Mouse (Mus musculus) layer of hippocampus, adult 2 months (tissue): Measurements from ENCODE around the gene Ddx60. TPM values are rescaled to one million over a fixed set of nuclear protein-coding genes. Genes with fewer than 3 reads are reported as not detected.

Experiments used
- DNase-seq, 2 experiments: peaks; one replicate each; pipeline ENCODE4 v3.0.0; 2022; ENCODE audit warnings: low spot score in 2 of 2
- H3K27ac ChIP-seq: fragments of 200-600 bp; 2 replicates; pipeline ENCODE4 v1.8.1; 2022
- H3K4me3 ChIP-seq: fragments of 200-600 bp; 2 replicates; pipeline ENCODE4 v1.8.1; 2022; ENCODE audit warnings: mild to moderate bottlenecking
- CTCF ChIP-seq: fragments of 200-600 bp; conservative IDR thresholded peaks from 2 replicates; pipeline ENCODE4 v1.8.1; 2022; ENCODE audit warnings: antibody characterized with exemption, mild to moderate bottlenecking, moderate library complexity
- long read RNA-seq, 2 experiments: library from polyadenylated mRNA; stranded (forward); transcript quantifications; one replicate each; pipeline ENCODE4 v2.0.0; 2021; ENCODE audit warnings: borderline mapping rate in 2 of 2
- total RNA-seq, 2 experiments: library from RNA; stranded (reverse); gene quantifications; 2 replicates each; pipeline ENCODE4 v1.2.3; 2021

Ddx60 gene
- total RNA-seq, result under 1 TPM; 0.20 to 0.44 TPM
- long read RNA-seq, experiment 1, result 0 reads
- long read RNA-seq, experiment 2, result 0 reads

GRCm38 (mm10) chr8:61927777-61928494 is at the start of gene Ddx60:
Ddx60 (plus strand) TSS chr8:61928087.
- peak; percentile 31 to 38 for DNase-seq
- H3K27ac ChIP-seq, result peak within 1 kb of the TSS; percentile 84
- H3K4me3 ChIP-seq, result peak within 1 kb of the TSS; percentile 67
- TF ChIP-seq CTCF, result no peak

- DNase-seq, result peak; percentile 62 to 68
- H3K4me3 ChIP-seq, result no peak overlapping the region
- TF ChIP-seq CTCF, result peak; percentile 85
- no peak overlapping the region for H3K27ac ChIP-seq
Observed at GRCm38 (mm10) chr8:61894062-61894461, 33.8 kb upstream of the Ddx60 start.

- DNase-seq, result no peak
- no peak for TF ChIP-seq CTCF
- H3K27ac ChIP-seq, result no peak overlapping the region
- H3K4me3 ChIP-seq, result no peak overlapping the region
Observed at GRCm38 (mm10) chr8:61896742-61897141, 31.1 kb upstream of the Ddx60 start.

- no peak for TF ChIP-seq CTCF
- Histone ChIP-seq H3K4me3 (no peak overlapping the region), H3K27ac (no peak overlapping the region)
- DNase-seq, result no peak
Observed at GRCm38 (mm10) chr8:61897402-61897801, 30.5 kb upstream of the Ddx60 start.

- DNase-seq, result no peak
- TF ChIP-seq CTCF, result no peak
- no peak overlapping the region for H3K4me3 ChIP-seq
- no peak overlapping the region for H3K27ac ChIP-seq
Observed at GRCm38 (mm10) chr8:61901028-61901717, 26.7 kb upstream of the Ddx60 start.

- TF ChIP-seq CTCF, result no peak
- no peak within 1 kb of the TSS for H3K27ac ChIP-seq
- DNase-seq, result no peak
- no peak within 1 kb of the TSS for H3K4me3 ChIP-seq
Observed at GRCm38 (mm10) chr8:61902521-61902920, 25.4 kb upstream of the Ddx60 start, which contains the start of gene Palld. Palld (minus strand) TSS chr8:61902690.

- no peak for TF ChIP-seq CTCF
- no peak for DNase-seq
- Histone ChIP-seq H3K4me3 (no peak overlapping the region), H3K27ac (no peak overlapping the region)
Observed at GRCm38 (mm10) chr8:61908303-61909215, 19.3 kb upstream of the Ddx60 start.

- Histone ChIP-seq H3K4me3 (no peak overlapping the region), H3K27ac (no peak overlapping the region)
- no peak for TF ChIP-seq CTCF
- no peak for DNase-seq
Observed at GRCm38 (mm10) chr8:61909313-61909712, 18.6 kb upstream of the Ddx60 start.

GRCm38 (mm10) chr8:61912817-61913216 is 15.1 kb upstream of the Ddx60 start:
- no peak for TF ChIP-seq CTCF
- DNase-seq, result no peak
- H3K27ac ChIP-seq, result no peak overlapping the region
- no peak overlapping the region for H3K4me3 ChIP-seq

GRCm38 (mm10) chr8:61913957-61914356 is 13.9 kb upstream of the Ddx60 start:
- TF ChIP-seq CTCF, result no peak
- no peak overlapping the region for H3K27ac ChIP-seq
- H3K4me3 ChIP-seq, result no peak overlapping the region
- no peak for DNase-seq

- DNase-seq, result no peak
- Histone ChIP-seq H3K27ac (no peak overlapping the region), H3K4me3 (no peak overlapping the region)
- no peak for TF ChIP-seq CTCF
Observed at GRCm38 (mm10) chr8:61917287-61917686, 10.6 kb upstream of the Ddx60 start.

GRCm38 (mm10) chr8:61919145-61919788 is 8.6 kb upstream of the Ddx60 start:
- Histone ChIP-seq H3K27ac (no peak overlapping the region), H3K4me3 (no peak overlapping the region)
- no peak for TF ChIP-seq CTCF
- DNase-seq, result no peak
